In genomic region chr1:127577083-127577482, GRCm38 (mm10) we compare ENCODE assay signal across 12 mouse cellular contexts.
DNase-seq lines count a peak whose midpoint lies in the region; ATAC-seq and TF ChIP-seq lines count a peak whose summit lies in the region.
"Had no signal": no experiment of that assay in that cellular context is flagged by ENCODE, and none has a peak within 500 bp of the region (broad histone marks: within the 10 kb centered on the region; RNA-seq: fewer than 3 reads in every experiment).

No protein-coding gene starts in this region.

- peak overlapping the region; percentile 33; the same call in 1 of the 2 replicates for H3K4me2 ChIP-seq in forebrain, embryonic 14.5 days (ENCODE audit: low read length)
- H3K4me2 ChIP-seq in midbrain, embryonic 13.5 days (replicated peaks) = peak overlapping the region; percentile 16; the same call in 1 of the 2 replicates
- no peak overlapping the region for H3K4me2 ChIP-seq in lung, postnatal 0 days (replicated peaks; ENCODE audit: low read depth, low read length)
- H3K4me2 ChIP-seq: limb, embryonic 13.5 days had no signal

- no peak overlapping the region for H3K27ac ChIP-seq in forebrain, embryonic 14.5 days (ENCODE audit: low read depth, low read length)
- peak overlapping the region; percentile 15; the same call in 1 of the 2 replicates for H3K27ac ChIP-seq in midbrain, embryonic 13.5 days
- no peak overlapping the region for H3K27ac ChIP-seq in lung, postnatal 0 days (ENCODE audit: low read length)
- H3K27ac ChIP-seq: limb, embryonic 13.5 days had no signal

- TF ChIP-seq EP300 in lung, postnatal 0 days (IDR thresholded peaks at IDR 0.05) = no peak

- 0 out of 2 replicates have a peak overlapping the region, but pooled peaks have one; percentile 13 for H3K9ac ChIP-seq in forebrain, embryonic 14.5 days (ENCODE audit: low read length)
- no peak overlapping the region for H3K9ac ChIP-seq in midbrain, embryonic 13.5 days (replicated peaks)
- no peak overlapping the region for H3K9ac ChIP-seq in lung, postnatal 0 days (replicated peaks; ENCODE audit: low read depth)
- H3K9ac ChIP-seq: limb, embryonic 13.5 days had no signal

- H3K9me3 ChIP-seq in forebrain, embryonic 14.5 days (replicated peaks; ENCODE audit: control insufficient read depth, low read length) = no peaks in the 10 kb centered on the region
- no peaks in the 10 kb centered on the region for H3K9me3 ChIP-seq in midbrain, embryonic 13.5 days
- H3K9me3 ChIP-seq in lung, postnatal 0 days (ENCODE audit: low read length) = no peaks in the 10 kb centered on the region
- H3K9me3 ChIP-seq: limb, embryonic 13.5 days had no signal

- no peaks in the 10 kb centered on the region for H3K36me3 ChIP-seq in forebrain, embryonic 14.5 days (ENCODE audit: control insufficient read depth, insufficient read depth, low read length)
- no peaks in the 10 kb centered on the region for H3K36me3 ChIP-seq in midbrain, embryonic 13.5 days
- no peaks in the 10 kb centered on the region for H3K36me3 ChIP-seq in lung, postnatal 0 days (ENCODE audit: insufficient read depth, low read length)
- H3K36me3 ChIP-seq: limb, embryonic 13.5 days had no signal

- H3K27me3 ChIP-seq in forebrain, embryonic 14.5 days (replicated peaks; ENCODE audit: control insufficient read depth, insufficient read depth, low read length) = no peaks in the 10 kb centered on the region
- H3K27me3 ChIP-seq in midbrain, embryonic 13.5 days = no peaks in the 10 kb centered on the region
- H3K27me3 ChIP-seq in lung, postnatal 0 days (replicated peaks; ENCODE audit: insufficient read depth, low read length) = no peaks in the 10 kb centered on the region
- H3K27me3 ChIP-seq: limb, embryonic 13.5 days had no signal

- 23% methylated on average over 7 of the region's 7 CpGs for WGBS in forebrain, embryonic 14.5 days
- 41% methylated on average over 7 of the region's 7 CpGs for WGBS in midbrain, embryonic 13.5 days
- 83% methylated on average over 7 of the region's 7 CpGs for WGBS in lung, postnatal 0 days

- TF ChIP-seq CTCF in lung, postnatal 0 days (IDR thresholded peaks at IDR 0.05) = no peak

- peaks cover 10% of the 10 kb centered on the region for H3K4me1 ChIP-seq in forebrain, embryonic 14.5 days (ENCODE audit: control insufficient read depth, insufficient read depth, low read length)
- H3K4me1 ChIP-seq in midbrain, embryonic 13.5 days (replicated peaks) = peaks cover 31% of the 10 kb centered on the region
- no peaks in the 10 kb centered on the region for H3K4me1 ChIP-seq in lung, postnatal 0 days (ENCODE audit: insufficient read depth, low read depth, low read length)

- no peak overlapping the region for H3K4me3 ChIP-seq in forebrain, embryonic 14.5 days (ENCODE audit: low read depth, low read length)
- no peak overlapping the region for H3K4me3 ChIP-seq in midbrain, embryonic 13.5 days (replicated peaks)
- no peak overlapping the region for H3K4me3 ChIP-seq in lung, postnatal 0 days (ENCODE audit: low read depth, low read length)
- H3K4me3 ChIP-seq: limb, embryonic 13.5 days had no signal

- ATAC-seq in forebrain, embryonic 14.5 days = peak; percentile 61
- peak; percentile 75 for ATAC-seq in midbrain, embryonic 13.5 days
- ATAC-seq in lung, postnatal 0 days = no peak

- DNase-seq in A20 (ENCODE audit: low read depth, low spot score) (peak; percentile 70), MN1 (ENCODE audit: low spot score) (peak; percentile 71)
- DNase-seq in forebrain, embryonic 14.5 days (ENCODE audit: low spot score) = peak; percentile 54
- DNase-seq in layer of hippocampus, adult 11-12 months (ENCODE audit: low spot score) = no peak
- DNase-seq in right cerebral cortex, postnatal 36 days (ENCODE audit: low spot score in 2 of 2) = no peak
- no peak for DNase-seq in lung, postnatal 0 days (ENCODE audit: low spot score)
- DNase-seq: heart, adult 18-20 months; kidney, postnatal 14 days; right cerebral cortex, adult 18-20 months; thymus, postnatal 25 days had no signal

Comparison
In these comparisons a context has a peak if more than half of its experiments do, and no peak if none do; other contexts are left out.
1. DNase-seq: peak in A20 (single experiment), MN1 (single experiment) and forebrain, embryonic 14.5 days (single experiment); none in layer of hippocampus, adult 11-12 months (single experiment), right cerebral cortex, postnatal 36 days (0 of 2) and lung, postnatal 0 days (single experiment).